Mouse (Mus musculus) intestine, embryonic 15.5 days (tissue): ENCODE data around the gene Mrps9. TPM values are rescaled to one million over a fixed set of nuclear protein-coding genes. Genes with fewer than 3 reads are reported as not detected.

Experiments used
- ATAC-seq: fragments of 200-750 bp; cut with Nextera tagmentation; 2 replicates; pipeline ENCODE4 v1.8.0; 2017; ENCODE audit warnings: moderate TSS enrichment, moderate library complexity
- H3K27ac ChIP-seq: fragments of 300-500 bp; sonication (generic); 2 replicates; pipeline ENCODE4 v1.5.1; 2015; ENCODE audit warnings: mild to moderate bottlenecking, inconsistent platforms
- H3K27me3 ChIP-seq: fragments of 300-500 bp; sonication (generic); replicated peaks from 2 replicates; pipeline ENCODE4 v1.6.1; 2015; ENCODE audit warnings: inconsistent platforms
- H3K36me3 ChIP-seq: fragments of 300-500 bp; sonication (generic); 2 replicates; pipeline ENCODE4 v1.6.1; 2015; ENCODE audit warnings: inconsistent platforms
- H3K4me1 ChIP-seq: fragments of 300-500 bp; sonication (generic); replicated peaks from 2 replicates; pipeline ENCODE4 v1.6.1; 2015; ENCODE audit warnings: inconsistent platforms
- H3K4me2 ChIP-seq: fragments of 300-500 bp; sonication (generic); replicated peaks from 2 replicates; pipeline ENCODE4 v1.6.1; 2015; ENCODE audit warnings: mild to moderate bottlenecking, inconsistent platforms
- H3K4me3 ChIP-seq: fragments of 300-500 bp; sonication (generic); replicated peaks from 2 replicates; pipeline ENCODE4 v1.5.1; 2015; ENCODE audit warnings: inconsistent platforms
- H3K9ac ChIP-seq: fragments of 300-500 bp; sonication (generic); 2 replicates; pipeline ENCODE4 v1.6.1; 2015; ENCODE audit warnings: inconsistent platforms
- H3K9me3 ChIP-seq: fragments of 300-500 bp; sonication (generic); 2 replicates; pipeline ENCODE4 v1.6.1; 2016; ENCODE audit warnings: inconsistent platforms
- WGBS: fragments of 180-500 bp; shearing (Covaris S2); methylation state at CpG from one replicate; pipeline ENCODE4 v1.1.7; 2015; 5-methylcytosine and 5-hydroxymethylcytosine counted together
- polyA plus RNA-seq: library from polyadenylated mRNA; unstranded; fragments of >200 nt; fragmentation: Nextera tagmentation; extraction: Ambion mirVana; gene quantifications from 2 replicates; pipeline ENCODE4 v1.2.1, GENCODE M21; 2015

Mrps9 gene
- 60.3 and 62.4 TPM in 2 replicates for polyA plus RNA-seq

GRCm38 (mm10) chr1:42850663-42851397 lies at the start of gene Mrps9:
Gene Mrps9, plus strand, starts transcription at chr1:42851233.
- peak within 1 kb of the TSS; percentile 74 for H3K9ac ChIP-seq
- peak within 1 kb of the TSS; percentile 68 for H3K4me2 ChIP-seq
- no peaks in the 10 kb centered on the region for H3K36me3 ChIP-seq
- no peaks in the 10 kb centered on the region for H3K9me3 ChIP-seq
- H3K27me3 ChIP-seq, result no peaks in the 10 kb centered on the region
- H3K4me1 ChIP-seq, result no peaks in the 10 kb centered on the region
- H3K27ac ChIP-seq, result peak within 1 kb of the TSS; percentile 46; the same call in 1 of the 2 replicates
- under 1% methylated on average over 23 of the region's 23 CpGs for whole genome bisulfite sequencing
- peak within 1 kb of the TSS; percentile 65 for H3K4me3 ChIP-seq
- ATAC-seq, result peak; percentile 99

GRCm38 (mm10) chr1:42813301-42813845 lies 37.7 kb upstream of the Mrps9 start:
- no peak overlapping the region for H3K9ac ChIP-seq
- no peaks in the 10 kb centered on the region for H3K27me3 ChIP-seq
- H3K36me3 ChIP-seq, result no peaks in the 10 kb centered on the region
- H3K4me3 ChIP-seq, result no peak overlapping the region
- no peak overlapping the region for H3K27ac ChIP-seq
- no peak for ATAC-seq
- H3K9me3 ChIP-seq, result no peaks in the 10 kb centered on the region
- no peak overlapping the region for H3K4me2 ChIP-seq
- 73% methylated on average over 6 of the region's 6 CpGs for WGBS
- no peaks in the 10 kb centered on the region for H3K4me1 ChIP-seq

GRCm38 (mm10) chr1:42814798-42815619 lies 36.0 kb upstream of the Mrps9 start:
- Histone ChIP-seq H3K4me2 (no peak overlapping the region), H3K27ac (no peak overlapping the region), H3K9me3 (no peaks in the 10 kb centered on the region), H3K9ac (no peak overlapping the region), H3K4me1 (no peaks in the 10 kb centered on the region), H3K4me3 (no peak overlapping the region), H3K27me3 (no peaks in the 10 kb centered on the region), H3K36me3 (no peaks in the 10 kb centered on the region)
- 70% methylated on average over 15 of the region's 15 CpGs for WGBS
- ATAC-seq, result no peak

GRCm38 (mm10) chr1:42851398-42851767 lies 350 bp downstream of the Mrps9 start:
- Histone ChIP-seq H3K27me3 (no peaks in the 10 kb centered on the region), H3K27ac (peak overlapping the region; percentile 46; the same call in 1 of the 2 replicates), H3K4me2 (peak overlapping the region; percentile 68), H3K9me3 (no peaks in the 10 kb centered on the region), H3K36me3 (no peaks in the 10 kb centered on the region), H3K9ac (peak overlapping the region; percentile 74), H3K4me3 (peak overlapping the region; percentile 65), H3K4me1 (no peaks in the 10 kb centered on the region)
- under 1% methylated on average over 21 of the region's 21 CpGs for WGBS
- peak; percentile 89 for ATAC-seq

GRCm38 (mm10) chr1:42851810-42852209 lies 777 bp downstream of the Mrps9 start:
- no peaks in the 10 kb centered on the region for H3K27me3 ChIP-seq
- H3K27ac ChIP-seq, result no peak overlapping the region
- no peaks in the 10 kb centered on the region for H3K36me3 ChIP-seq
- peak overlapping the region; percentile 74 for H3K9ac ChIP-seq
- H3K4me1 ChIP-seq, result no peaks in the 10 kb centered on the region
- peak overlapping the region; percentile 65 for H3K4me3 ChIP-seq
- ATAC-seq, result no peak
- no peaks in the 10 kb centered on the region for H3K9me3 ChIP-seq
- WGBS, result 3% methylated on average over 16 of the region's 16 CpGs
- H3K4me2 ChIP-seq, result peak overlapping the region; percentile 68

GRCm38 (mm10) chr1:42864719-42865250 lies 13.8 kb downstream of the Mrps9 start:
- H3K4me2 ChIP-seq, result no peak overlapping the region
- no peak overlapping the region for H3K9ac ChIP-seq
- ATAC-seq, result no peak
- H3K27me3 ChIP-seq, result no peaks in the 10 kb centered on the region
- H3K27ac ChIP-seq, result no peak overlapping the region
- H3K9me3 ChIP-seq, result no peaks in the 10 kb centered on the region
- H3K4me1 ChIP-seq, result no peaks in the 10 kb centered on the region
- H3K36me3 ChIP-seq, result peaks cover 4% of the 10 kb centered on the region; the same call in 1 of the 2 replicates
- 97% methylated on average over 5 of the region's 5 CpGs for WGBS
- no peak overlapping the region for H3K4me3 ChIP-seq

GRCm38 (mm10) chr1:42865336-42865939 lies 14.4 kb downstream of the Mrps9 start:
- WGBS, result 96% methylated on average over 4 of the region's 4 CpGs

GRCm38 (mm10) chr1:42865986-42866385 lies 15.0 kb downstream of the Mrps9 start:
- Histone ChIP-seq H3K27ac (no peak overlapping the region), H3K4me3 (no peak overlapping the region), H3K36me3 (peaks cover 4% of the 10 kb centered on the region; the same call in 1 of the 2 replicates), H3K27me3 (no peaks in the 10 kb centered on the region), H3K4me2 (no peak overlapping the region), H3K4me1 (no peaks in the 10 kb centered on the region), H3K9me3 (no peaks in the 10 kb centered on the region), H3K9ac (no peak overlapping the region)
- WGBS, result 94% methylated on average over 4 of the region's 4 CpGs
- no peak for ATAC-seq

More at GRCm38 (mm10) chr1:42865336-42865939, 14.4 kb downstream of the Mrps9 start:
- Histone ChIP-seq H3K4me2 (no peak overlapping the region), H3K36me3 (peaks cover 4% of the 10 kb centered on the region; the same call in 1 of the 2 replicates), H3K4me3 (no peak overlapping the region), H3K27ac (no peak overlapping the region), H3K4me1 (no peaks in the 10 kb centered on the region), H3K27me3 (no peaks in the 10 kb centered on the region), H3K9me3 (no peaks in the 10 kb centered on the region), H3K9ac (no peak overlapping the region)
- ATAC-seq, result no peak

- Histone ChIP-seq H3K27ac (no peak overlapping the region), H3K4me3 (no peak overlapping the region), H3K9ac (no peak overlapping the region), H3K36me3 (peaks cover 4% of the 10 kb centered on the region; the same call in 1 of the 2 replicates), H3K4me1 (no peaks in the 10 kb centered on the region), H3K27me3 (no peaks in the 10 kb centered on the region), H3K9me3 (no peaks in the 10 kb centered on the region), H3K4me2 (no peak overlapping the region)
- 93% methylated on average over 3 of the region's 3 CpGs for WGBS
- ATAC-seq, result no peak
These were observed 16.2 kb downstream of the Mrps9 start for GRCm38 (mm10) chr1:42867188-42867587.

GRCm38 (mm10) chr1:42874174-42874573 lies 23.1 kb downstream of the Mrps9 start:
- Histone ChIP-seq H3K9me3 (no peaks in the 10 kb centered on the region), H3K4me2 (no peak overlapping the region), H3K4me3 (no peak overlapping the region), H3K27me3 (no peaks in the 10 kb centered on the region), H3K9ac (no peak overlapping the region), H3K36me3 (no peaks in the 10 kb centered on the region), H3K4me1 (no peaks in the 10 kb centered on the region), H3K27ac (no peak overlapping the region)
- WGBS, result 64% methylated on average over 2 of the region's 2 CpGs
- no peak for ATAC-seq

- no peak overlapping the region for H3K27ac ChIP-seq
- WGBS, result 87% methylated on average over 5 of the region's 5 CpGs
- no peaks in the 10 kb centered on the region for H3K36me3 ChIP-seq
- H3K4me2 ChIP-seq, result no peak overlapping the region
- H3K27me3 ChIP-seq, result no peaks in the 10 kb centered on the region
- no peak overlapping the region for H3K4me3 ChIP-seq
- H3K9me3 ChIP-seq, result no peaks in the 10 kb centered on the region
- no peaks in the 10 kb centered on the region for H3K4me1 ChIP-seq
- no peak for ATAC-seq
- no peak overlapping the region for H3K9ac ChIP-seq
These were observed 24.2 kb downstream of the Mrps9 start for GRCm38 (mm10) chr1:42875271-42875670.
